Mouse (Mus musculus) forebrain, embryonic 15.5 days (tissue): ENCODE results near the gene Ubtd2. TPM values are rescaled to one million over a fixed set of nuclear protein-coding genes. Genes with fewer than 3 reads are reported as not detected.

Source experiments
- ATAC-seq: fragments of 200-750 bp; cut with Nextera tagmentation; replicated peaks from 2 replicates; pipeline ENCODE4 v1.8.0; 2017; ENCODE audit warnings: mild to moderate bottlenecking, moderate TSS enrichment, moderate library complexity
- H3K27ac ChIP-seq: fragments of 300-500 bp; sonication (generic); replicated peaks from 2 replicates; pipeline ENCODE4 v1.5.1; 2015; ENCODE audit warnings: mild to moderate bottlenecking, inconsistent platforms
- H3K27me3 ChIP-seq: fragments of 300-500 bp; sonication (generic); 2 replicates; pipeline ENCODE4 v1.6.1; 2015; ENCODE audit warnings: inconsistent platforms
- H3K36me3 ChIP-seq: fragments of 300-500 bp; sonication (generic); 2 replicates; pipeline ENCODE4 v1.6.1; 2015; ENCODE audit warnings: mild to moderate bottlenecking, inconsistent platforms
- H3K4me1 ChIP-seq: fragments of 300-500 bp; sonication (generic); 2 replicates; pipeline ENCODE4 v1.6.1; 2015; ENCODE audit warnings: inconsistent platforms
- H3K4me2 ChIP-seq: fragments of 300-500 bp; sonication (generic); replicated peaks from 2 replicates; pipeline ENCODE4 v1.6.1; 2015; ENCODE audit warnings: mild to moderate bottlenecking, inconsistent platforms
- H3K4me3 ChIP-seq: fragments of 300-500 bp; sonication (generic); 2 replicates; pipeline ENCODE4 v1.5.1; 2015; ENCODE audit warnings: mild to moderate bottlenecking, inconsistent platforms
- H3K9ac ChIP-seq: fragments of 300-500 bp; sonication (generic); replicated peaks from 2 replicates; pipeline ENCODE4 v1.6.1; 2015; ENCODE audit warnings: mild to moderate bottlenecking, inconsistent platforms
- H3K9me3 ChIP-seq: fragments of 300-500 bp; sonication (generic); 2 replicates; pipeline ENCODE4 v1.6.1; 2016; ENCODE audit warnings: inconsistent platforms
- WGBS: fragments of 180-500 bp; shearing (Covaris S2); methylation state at CpG from one replicate; pipeline ENCODE4 v1.1.7; 2015; ENCODE audit warnings: mixed read lengths; 5-methylcytosine and 5-hydroxymethylcytosine counted together
- polyA plus RNA-seq: library from polyadenylated mRNA; unstranded; fragments of >200 nt; fragmentation: Nextera tagmentation; extraction: Ambion mirVana; gene quantifications from 2 replicates; pipeline ENCODE4 v1.2.1, GENCODE M21; 2015

The Ubtd2 gene
- polyA plus RNA-seq, 1 experiment from 2014 or later = 65.0 TPM

DNA sequence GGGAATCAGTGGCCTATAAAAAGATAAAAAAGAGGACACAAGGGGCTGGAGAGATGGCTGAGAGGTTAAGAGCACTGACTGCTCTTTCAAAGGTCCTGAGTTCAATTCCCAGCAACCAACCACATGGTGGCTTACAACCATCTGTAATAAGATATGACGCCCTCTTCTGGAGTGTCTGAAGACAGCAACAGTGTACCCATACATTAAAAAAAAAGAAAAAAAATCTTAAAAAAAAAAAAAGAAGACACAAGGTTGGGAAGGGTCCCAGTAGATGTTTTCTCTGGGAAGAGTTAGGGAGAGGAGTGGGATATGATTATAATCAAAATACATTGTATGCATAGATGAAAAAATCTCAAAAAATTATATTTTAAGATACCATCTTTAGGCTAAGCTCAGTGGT lies 10.0 kb upstream of the Ubtd2 start:
- no peaks in the 10 kb centered on the region for H3K36me3 ChIP-seq
- no peak overlapping the region for H3K4me2 ChIP-seq
- no peak overlapping the region for H3K27ac ChIP-seq
- no peaks in the 10 kb centered on the region for H3K27me3 ChIP-seq
- 80% methylated on average over 1 of the region's 1 CpGs for WGBS
- H3K4me1 ChIP-seq = no peaks in the 10 kb centered on the region
- no peak for ATAC-seq
- no peak overlapping the region for H3K4me3 ChIP-seq
- no peak overlapping the region for H3K9ac ChIP-seq
- H3K9me3 ChIP-seq = no peaks in the 10 kb centered on the region

- 83% methylated on average over 6 of the region's 6 CpGs for WGBS
- H3K36me3 ChIP-seq = no peaks in the 10 kb centered on the region
- H3K4me1 ChIP-seq = no peaks in the 10 kb centered on the region
- H3K27me3 ChIP-seq = no peaks in the 10 kb centered on the region
- no peak for ATAC-seq
- H3K4me3 ChIP-seq = no peak overlapping the region
- no peak overlapping the region for H3K9ac ChIP-seq
- no peak overlapping the region for H3K4me2 ChIP-seq
- no peak overlapping the region for H3K27ac ChIP-seq
- H3K9me3 ChIP-seq = no peaks in the 10 kb centered on the region
Observed at GRCm38 (mm10) chr11:32445637-32446226, 9.4 kb upstream of the Ubtd2 start.

DNA sequence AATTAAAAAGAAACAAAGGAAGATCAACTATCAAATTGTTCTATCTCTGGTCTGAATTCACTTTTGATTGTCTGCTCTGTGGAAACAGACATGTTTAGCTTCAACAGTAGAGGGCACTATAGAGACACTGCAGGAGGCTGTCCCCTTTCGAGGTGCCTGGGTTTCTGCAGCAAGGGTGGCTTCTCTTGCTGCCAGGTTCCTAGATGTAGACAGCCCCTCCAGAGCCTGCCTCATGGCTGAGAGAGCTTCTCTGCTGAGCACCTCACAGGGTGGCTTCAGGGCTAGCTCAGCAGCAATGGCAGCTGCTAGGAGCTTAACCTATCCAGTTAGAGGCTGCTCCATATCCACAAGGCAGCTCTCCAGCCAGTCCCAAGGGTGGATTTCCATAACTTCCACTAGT lies 5.0 kb upstream of the Ubtd2 start:
- Histone ChIP-seq H3K27ac (no peak overlapping the region), H3K36me3 (no peaks in the 10 kb centered on the region), H3K27me3 (no peaks in the 10 kb centered on the region), H3K4me1 (peaks cover 9% of the 10 kb centered on the region), H3K4me3 (no peak overlapping the region), H3K9me3 (no peaks in the 10 kb centered on the region), H3K9ac (no peak overlapping the region), H3K4me2 (no peak overlapping the region)
- ATAC-seq = no peak
- 4% methylated on average over 1 of the region's 1 CpGs for WGBS

DNA sequence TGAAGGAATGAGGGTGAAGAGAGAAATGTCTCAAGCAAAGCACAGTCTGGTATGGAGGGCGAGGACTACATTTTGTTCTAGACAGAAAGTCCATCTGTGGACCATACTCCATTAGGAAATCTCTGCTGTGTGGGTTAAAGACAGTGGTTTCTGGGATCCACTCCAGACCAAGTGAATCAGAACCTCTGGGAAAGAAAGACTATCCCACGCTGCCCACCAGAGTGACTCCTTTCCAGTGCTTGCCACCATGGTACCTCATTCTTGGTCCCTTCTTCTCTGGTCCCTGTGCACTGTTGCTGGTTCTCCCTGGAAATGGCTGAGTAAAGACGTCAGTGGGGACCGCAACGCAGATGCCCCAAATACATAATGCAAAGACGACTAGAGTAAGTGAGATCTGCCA lies 3.9 kb upstream of the Ubtd2 start:
- no peak overlapping the region for H3K4me2 ChIP-seq
- H3K36me3 ChIP-seq = no peaks in the 10 kb centered on the region
- 92% methylated on average over 6 of the region's 6 CpGs for WGBS
- H3K9ac ChIP-seq = no peak overlapping the region
- H3K4me1 ChIP-seq = peaks cover 13% of the 10 kb centered on the region
- no peak for ATAC-seq
- H3K27ac ChIP-seq = no peak overlapping the region
- no peaks in the 10 kb centered on the region for H3K9me3 ChIP-seq
- H3K4me3 ChIP-seq = no peak overlapping the region
- H3K27me3 ChIP-seq = no peaks in the 10 kb centered on the region

DNA sequence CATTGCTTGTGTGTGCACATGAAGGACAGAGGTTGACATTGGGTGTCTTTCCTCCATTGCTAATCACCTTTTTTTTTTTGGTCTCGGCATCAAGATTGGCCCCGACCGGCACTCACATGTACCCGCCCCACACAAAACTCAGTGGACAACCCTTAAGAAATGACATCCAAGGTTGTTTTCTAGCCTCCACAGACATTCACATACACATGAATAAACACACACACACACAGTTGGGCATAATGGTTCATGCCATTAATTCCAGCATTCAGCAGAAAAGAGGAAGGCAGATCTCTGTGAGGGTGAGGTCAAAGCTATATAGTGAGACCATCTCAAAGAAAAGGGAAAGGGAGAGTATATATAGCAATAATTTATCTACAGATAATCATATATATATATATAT lies 2.4 kb upstream of the Ubtd2 start:
- no peaks in the 10 kb centered on the region for H3K27me3 ChIP-seq
- no peak overlapping the region for H3K4me3 ChIP-seq
- H3K27ac ChIP-seq = no peak overlapping the region
- no peak overlapping the region for H3K4me2 ChIP-seq
- no peak for ATAC-seq
- WGBS = 92% methylated on average over 4 of the region's 4 CpGs
- H3K9ac ChIP-seq = no peak overlapping the region
- H3K9me3 ChIP-seq = no peaks in the 10 kb centered on the region
- peaks cover 23% of the 10 kb centered on the region for H3K4me1 ChIP-seq
- no peaks in the 10 kb centered on the region for H3K36me3 ChIP-seq

- WGBS = 47% methylated on average over 8 of the region's 8 CpGs
- Histone ChIP-seq H3K4me3 (no peak overlapping the region), H3K27me3 (no peaks in the 10 kb centered on the region), H3K9me3 (no peaks in the 10 kb centered on the region), H3K9ac (no peak overlapping the region), H3K4me1 (peaks cover 23% of the 10 kb centered on the region), H3K4me2 (no peak overlapping the region), H3K36me3 (no peaks in the 10 kb centered on the region), H3K27ac (peak overlapping the region; percentile 56; the same call in 1 of the 2 replicates)
- ATAC-seq = no peak
Observed at GRCm38 (mm10) chr11:32453353-32453915, 1.7 kb upstream of the Ubtd2 start.

DNA sequence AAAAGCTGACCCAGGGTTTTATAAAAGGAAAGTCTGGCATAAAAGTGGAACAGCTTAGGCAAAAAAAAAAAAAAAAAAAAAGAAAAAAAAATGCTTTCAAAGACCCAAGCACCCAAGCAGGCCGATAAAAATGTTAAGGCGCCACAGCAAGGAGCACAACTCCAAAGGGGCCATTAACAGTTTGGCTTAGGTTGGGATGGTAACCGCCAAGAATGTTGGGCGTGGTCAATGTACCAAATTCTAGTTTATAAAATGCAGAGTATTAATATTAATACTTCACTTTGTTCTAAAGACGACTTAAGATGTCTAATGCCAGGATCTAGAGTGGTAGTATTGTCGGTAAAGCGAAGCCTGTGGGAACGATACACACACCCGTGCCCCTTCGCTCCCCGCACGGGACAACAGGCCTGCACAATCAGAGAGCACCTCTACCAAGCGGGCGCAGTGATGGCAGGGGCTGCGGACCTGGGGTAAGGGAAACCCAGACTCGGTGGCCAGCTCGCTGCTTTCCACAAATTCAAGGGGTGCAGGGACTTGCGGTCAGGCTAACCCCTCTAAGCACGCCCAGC lies 855 bp upstream of the Ubtd2 start:
- Histone ChIP-seq H3K36me3 (no peaks in the 10 kb centered on the region), H3K27me3 (no peaks in the 10 kb centered on the region), H3K4me2 (peak overlapping the region; percentile 81), H3K9ac (peak overlapping the region; percentile 98), H3K4me1 (peaks cover 23% of the 10 kb centered on the region), H3K27ac (peak overlapping the region; percentile 99), H3K4me3 (peak overlapping the region; percentile 99), H3K9me3 (no peaks in the 10 kb centered on the region)
- WGBS = 2% methylated on average over 19 of the region's 19 CpGs
- no peak for ATAC-seq

DNA sequence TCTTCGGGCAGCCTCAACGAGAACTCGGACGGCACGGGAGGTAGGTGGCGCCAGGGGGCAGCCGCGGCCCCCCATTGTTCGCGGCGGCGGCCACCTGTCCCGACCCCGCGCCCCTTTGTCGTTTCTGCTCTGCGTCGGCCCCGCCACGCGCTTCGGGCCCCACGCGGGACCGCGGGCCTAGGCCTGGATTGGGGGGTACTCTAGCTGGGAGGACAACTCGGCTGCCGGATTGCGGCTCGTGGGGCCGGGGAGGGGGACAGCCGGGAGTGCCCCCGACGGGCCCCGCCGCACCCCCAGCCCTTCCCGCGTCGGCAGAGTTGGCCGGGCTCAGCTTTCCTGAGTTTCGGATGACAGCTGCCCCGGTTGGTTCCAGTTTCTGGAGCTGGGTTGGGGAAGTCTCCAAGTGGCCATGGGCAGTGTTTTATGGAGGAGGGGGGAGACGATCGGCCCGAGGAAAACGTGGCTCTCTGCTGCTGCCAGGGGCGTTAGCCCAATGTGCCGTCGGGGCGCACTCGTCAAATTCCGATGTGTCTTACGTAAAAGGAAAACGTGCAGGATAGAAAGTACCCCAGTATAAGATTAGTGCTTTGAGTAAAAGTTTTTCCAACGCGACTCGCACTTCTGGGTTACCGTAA lies 454 bp downstream of the Ubtd2 start:
- WGBS = under 1% methylated on average over 54 of the region's 58 CpGs
- Histone ChIP-seq H3K9ac (peak overlapping the region; percentile 98), H3K27me3 (no peaks in the 10 kb centered on the region), H3K27ac (peak overlapping the region; percentile 99), H3K9me3 (no peaks in the 10 kb centered on the region), H3K36me3 (no peaks in the 10 kb centered on the region), H3K4me2 (peak overlapping the region; percentile 81), H3K4me3 (peak overlapping the region; percentile 99), H3K4me1 (peaks cover 25% of the 10 kb centered on the region)
- peak; percentile 36 for ATAC-seq

- WGBS = 8% methylated on average over 6 of the region's 6 CpGs
- no peak overlapping the region for H3K27ac ChIP-seq
- H3K4me3 ChIP-seq = peak overlapping the region; percentile 99
- peaks cover 25% of the 10 kb centered on the region for H3K4me1 ChIP-seq
- H3K9ac ChIP-seq = peak overlapping the region; percentile 98
- no peaks in the 10 kb centered on the region for H3K27me3 ChIP-seq
- no peaks in the 10 kb centered on the region for H3K9me3 ChIP-seq
- no peaks in the 10 kb centered on the region for H3K36me3 ChIP-seq
- no peak for ATAC-seq
- H3K4me2 ChIP-seq = peak overlapping the region; percentile 81
Observed at GRCm38 (mm10) chr11:32456356-32456755, 1.2 kb downstream of the Ubtd2 start.

DNA sequence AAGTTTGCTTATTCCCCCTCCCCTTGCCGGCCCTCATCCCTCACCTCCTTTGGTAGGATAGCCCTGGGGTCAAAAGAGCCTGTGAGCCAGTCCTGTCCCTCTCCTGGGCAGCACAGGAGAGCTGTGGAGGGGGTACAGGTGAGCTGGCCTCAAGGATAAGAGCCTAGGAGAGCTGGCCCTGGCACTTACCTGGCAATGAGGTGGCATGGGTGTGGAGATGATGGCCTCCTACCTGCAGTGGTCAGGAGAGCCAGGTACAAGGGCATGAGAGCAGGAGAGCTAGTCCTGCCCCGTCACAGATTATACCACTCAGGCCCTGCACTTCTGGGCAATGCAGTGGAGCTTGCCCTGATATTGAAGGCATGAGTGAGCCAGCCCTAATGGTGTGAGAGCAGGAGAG lies 9.1 kb downstream of the Ubtd2 start:
- H3K4me3 ChIP-seq = no peak overlapping the region
- ATAC-seq = no peak
- WGBS = 75% methylated on average over 2 of the region's 2 CpGs

GRCm38 (mm10) chr11:32471925-32472324 lies 16.8 kb downstream of the Ubtd2 start:
- no peaks in the 10 kb centered on the region for H3K36me3 ChIP-seq
- H3K27me3 ChIP-seq = no peaks in the 10 kb centered on the region
- H3K4me3 ChIP-seq = no peak overlapping the region
- H3K9ac ChIP-seq = no peak overlapping the region
- 82% methylated on average over 2 of the region's 2 CpGs for WGBS
- H3K27ac ChIP-seq = no peak overlapping the region
- no peaks in the 10 kb centered on the region for H3K9me3 ChIP-seq
- ATAC-seq = no peak
- no peak overlapping the region for H3K4me2 ChIP-seq
- peaks cover 11% of the 10 kb centered on the region for H3K4me1 ChIP-seq

More for the DNA sequence above, 9.1 kb downstream of the Ubtd2 start:
- Histone ChIP-seq H3K27me3 (no peaks in the 10 kb centered on the region), H3K4me1 (peaks cover 21% of the 10 kb centered on the region), H3K9ac (no peak overlapping the region), H3K4me2 (no peak overlapping the region), H3K36me3 (no peaks in the 10 kb centered on the region), H3K27ac (no peak overlapping the region), H3K9me3 (no peaks in the 10 kb centered on the region)

DNA sequence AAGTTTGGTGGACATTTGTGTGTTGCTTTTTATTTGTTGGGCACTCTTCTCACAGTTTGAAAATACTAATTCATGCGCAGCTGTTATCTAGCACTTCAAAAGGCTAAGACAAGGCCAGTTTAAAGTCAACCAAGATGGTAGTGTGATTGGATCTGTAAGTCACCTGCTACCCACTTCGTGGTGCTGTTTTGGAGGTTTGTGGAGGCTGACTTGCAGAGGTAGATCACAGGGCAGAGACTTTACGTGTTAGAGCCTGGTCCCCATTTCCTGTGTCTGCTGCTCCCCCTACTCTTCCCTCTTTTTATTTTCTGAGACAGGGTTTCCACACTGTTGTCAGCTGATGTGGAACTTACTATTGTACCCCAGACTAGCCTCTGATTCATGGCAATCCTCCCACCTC lies 19.6 kb downstream of the Ubtd2 start:
- H3K4me1 ChIP-seq = peaks cover 9% of the 10 kb centered on the region
- H3K4me2 ChIP-seq = no peak overlapping the region
- H3K36me3 ChIP-seq = no peaks in the 10 kb centered on the region
- WGBS = 82% methylated on average over 3 of the region's 3 CpGs
- no peak overlapping the region for H3K4me3 ChIP-seq
- ATAC-seq = no peak
- no peak overlapping the region for H3K27ac ChIP-seq
- no peak overlapping the region for H3K9ac ChIP-seq
- H3K9me3 ChIP-seq = no peaks in the 10 kb centered on the region
- H3K27me3 ChIP-seq = no peaks in the 10 kb centered on the region
